Mouse (Mus musculus) mouse embryonic stem cell (cell line): ENCODE results near the gene Spats2l.

ENCODE experiments used
- in situ Hi-C, 2 experiments: fragments of 300-500 bp; cut with MboI; formaldehyde crosslinking; loops; 1 replicate in 1 of 2; 3 replicates in 1 of 2; pipeline ENCODE4 v1.14.3; 2019 to 2020; ENCODE audit warnings: low sequenced_read_pairs in 2 of 2, low pct_unique_long_range_greater_than_20kb in 1 of 2, mixed read lengths in 1 of 2; ENCODE audit not compliant: unreplicated experiment in 1 of 2

The Spats2l gene

GRCm38 (mm10) chr1:57873996-57874395, 100.0 kb downstream of the Spats2l start:
- in situ Hi-C loops: no loop called here

DNA sequence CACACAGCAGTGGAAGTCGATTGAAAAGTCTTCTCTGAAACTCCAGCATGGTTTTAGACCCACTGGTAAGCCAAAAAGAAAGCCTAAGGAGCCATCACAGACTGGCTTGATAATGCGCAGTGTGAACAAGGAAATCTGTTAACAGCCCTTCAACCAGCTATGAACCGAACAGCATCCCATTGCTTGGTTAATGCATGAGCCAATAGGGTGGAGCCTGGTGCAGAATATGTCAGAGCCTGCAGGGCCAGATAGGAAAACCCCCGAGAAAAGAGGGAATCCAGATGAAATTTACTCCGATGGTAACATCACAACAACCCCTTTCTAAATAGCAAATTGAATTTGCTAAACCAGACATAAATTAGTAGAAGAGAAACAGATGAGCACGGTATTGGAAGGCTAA, 101.1 kb downstream of the Spats2l start:
- in situ Hi-C loops: no loop called here

DNA sequence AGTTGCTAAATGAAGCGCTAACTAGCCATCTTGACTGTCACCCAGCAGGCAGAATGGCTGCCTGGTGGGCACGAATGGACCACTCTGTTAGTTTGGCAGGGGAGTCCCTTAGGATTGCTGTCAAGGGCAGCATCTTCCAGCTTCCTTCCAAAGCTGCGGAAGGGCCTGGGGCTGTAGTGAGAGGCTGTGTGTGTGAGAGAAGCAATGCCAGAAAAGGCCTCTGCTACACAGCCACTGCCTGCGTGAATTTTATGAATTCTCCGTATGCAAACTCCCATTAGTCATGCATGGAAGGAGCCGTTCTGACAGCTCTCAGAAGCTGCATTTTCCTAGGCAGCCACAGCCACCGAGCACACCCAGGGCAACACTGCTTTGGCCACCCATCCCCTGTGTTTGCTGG, 101.5 kb downstream of the Spats2l start:
- in situ Hi-C loops: no loop called here

GRCm38 (mm10) chr1:57878957-57879356, 105.0 kb downstream of the Spats2l start:
- in situ Hi-C loops: no loop called here

DNA sequence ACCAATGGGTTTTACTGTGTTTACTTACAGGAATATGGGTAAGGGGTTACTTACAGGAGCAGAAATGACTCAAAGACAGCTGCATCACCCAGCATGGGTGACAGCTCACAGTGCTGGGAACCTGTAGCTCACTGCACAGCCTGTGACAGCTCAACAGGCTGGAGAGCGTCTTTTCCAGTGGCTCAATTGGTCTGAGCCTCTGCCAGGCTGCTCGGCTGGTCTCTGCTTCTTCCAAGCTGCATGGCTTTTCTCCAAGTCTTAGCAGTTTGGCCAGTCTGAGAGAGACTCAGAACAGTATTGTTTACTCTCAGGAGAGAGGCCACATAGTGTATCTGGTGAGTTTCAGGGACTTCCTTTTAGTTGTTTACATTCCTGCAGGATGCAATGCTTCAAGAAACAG, 110.9 kb downstream of the Spats2l start:
- in situ Hi-C loops: no loop called here

- in situ Hi-C loops: no loop called here
Observed at GRCm38 (mm10) chr1:57889803-57890202, 115.8 kb downstream of the Spats2l start.

GRCm38 (mm10) chr1:57890259-57890902, 116.4 kb downstream of the Spats2l start:
- in situ Hi-C loops: no loop called here

GRCm38 (mm10) chr1:57890903-57891267, 116.9 kb downstream of the Spats2l start:
- in situ Hi-C loops: no loop called here

GRCm38 (mm10) chr1:57901494-57901893, 127.5 kb downstream of the Spats2l start:
- in situ Hi-C loops: no loop called here

GRCm38 (mm10) chr1:57903793-57904192, 129.8 kb downstream of the Spats2l start:
- in situ Hi-C loops: no loop called here

- in situ Hi-C loops: no loop called here
Observed at GRCm38 (mm10) chr1:57905912-57906311, 131.9 kb downstream of the Spats2l start.

GRCm38 (mm10) chr1:57906312-57906711, 132.3 kb downstream of the Spats2l start:
- in situ Hi-C loops: no loop called here

- in situ Hi-C loops: no loop called here
Observed at GRCm38 (mm10) chr1:57911561-57911960, 137.6 kb downstream of the Spats2l start.

DNA sequence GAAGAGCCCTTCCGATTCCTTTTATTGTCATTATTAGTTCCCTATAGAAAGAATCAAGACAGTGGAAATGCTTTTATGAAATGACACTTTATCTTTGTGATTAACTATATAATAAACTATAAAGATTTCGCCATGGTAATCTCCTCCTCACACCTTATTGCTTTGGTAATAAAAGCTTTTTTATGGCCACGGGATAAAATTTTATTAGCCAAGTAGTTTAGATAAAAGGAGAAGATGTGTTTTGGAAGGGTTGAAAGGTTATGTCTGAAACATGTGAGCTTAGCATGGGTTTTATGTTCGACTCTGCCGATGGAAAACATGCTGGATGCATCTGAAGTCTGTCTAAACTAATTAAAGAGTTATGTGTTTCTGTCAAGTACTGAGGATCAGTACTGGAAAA, 143.4 kb downstream of the Spats2l start:
- in situ Hi-C loops: no loop called here

GRCm38 (mm10) chr1:57918567-57918966, 144.6 kb downstream of the Spats2l start:
- in situ Hi-C loops: no loop called here

DNA sequence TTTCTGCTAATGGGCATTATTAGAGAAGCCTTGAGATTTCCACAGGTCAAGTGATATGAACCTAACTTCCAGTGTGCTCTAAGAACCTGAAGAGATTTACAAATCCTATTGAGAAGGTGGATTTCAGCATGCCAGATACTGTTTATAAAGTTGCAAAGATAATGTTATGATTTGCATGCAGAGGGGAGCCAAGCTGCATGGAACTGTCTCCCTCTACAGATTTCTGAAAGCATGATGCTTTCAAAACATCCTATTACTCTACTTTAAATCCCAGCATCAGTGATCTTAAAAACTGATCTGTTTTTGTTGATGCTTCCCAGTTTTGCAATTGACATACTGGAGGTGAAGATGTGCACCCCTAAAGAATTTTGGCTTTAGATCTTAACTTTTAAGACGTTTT, 160.3 kb downstream of the Spats2l start:
- in situ Hi-C loops: no loop called here

GRCm38 (mm10) chr1:57940691-57941090, 166.7 kb downstream of the Spats2l start:
- in situ Hi-C loops: no loop called here

DNA sequence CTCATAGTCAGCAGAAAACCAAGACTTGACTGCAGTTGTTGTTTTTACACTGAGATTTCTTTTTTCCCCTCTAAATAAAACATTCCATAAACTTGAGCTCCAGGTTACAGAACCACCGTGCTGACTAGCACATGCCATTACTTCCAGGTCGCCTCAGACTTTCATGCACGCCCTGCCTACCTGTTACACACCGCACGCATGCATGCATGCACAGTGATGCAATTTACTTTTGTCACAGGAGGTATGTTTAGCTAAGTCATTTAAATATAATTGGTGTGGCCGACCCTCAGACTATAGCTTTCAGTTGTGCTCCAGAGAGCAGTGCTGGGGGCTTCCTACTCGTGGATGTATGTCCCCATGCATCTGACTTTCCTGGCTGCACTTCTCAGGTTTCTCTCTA, 167.1 kb downstream of the Spats2l start:
- in situ Hi-C loops: no loop called here

GRCm38 (mm10) chr1:57941734-57942133, 167.8 kb downstream of the Spats2l start:
- in situ Hi-C loops: no loop called here

DNA sequence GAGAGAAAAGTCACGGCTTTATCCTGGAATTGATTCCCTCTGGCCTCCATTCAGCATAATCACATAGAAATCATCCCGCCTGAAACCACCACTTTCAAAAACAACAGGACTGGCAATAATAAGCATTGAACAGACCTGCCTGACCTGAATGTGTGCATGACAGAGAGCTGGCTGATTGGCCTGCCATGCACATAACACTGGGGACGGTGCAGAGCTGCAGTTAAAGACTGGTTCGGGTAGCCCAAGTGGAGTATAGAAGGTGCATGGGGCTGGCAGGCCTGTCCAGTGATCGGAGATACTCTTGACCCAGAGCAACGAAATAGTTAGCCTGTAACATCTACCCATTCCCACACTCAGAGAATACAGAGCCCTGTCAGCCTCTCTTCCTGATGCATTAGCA, 168.3 kb downstream of the Spats2l start:
- in situ Hi-C loops: no loop called here
